Mouse (Mus musculus) heart, postnatal 10 days (tissue): ENCODE data around the gene Hoxa5. TPM values are rescaled to one million over a fixed set of nuclear protein-coding genes. Genes with fewer than 3 reads are reported as not detected.

Experiments
- DNase-seq, 2 experiments: peaks; one replicate each; pipeline ENCODE4 v3.0.0; 2021
- intact Hi-C: fragments of 180-260 bp; cut with DNase I; formaldehyde crosslinking; loops from one replicate; pipeline ENCODE4 v1.15.1; 2025
- total RNA-seq, 2 experiments: library from RNA; stranded (reverse); gene quantifications; 2 replicates each; pipeline ENCODE4 v1.2.3; 2021

The Hoxa5 gene
- total RNA-seq, 2 experiments from 2014 or later, result 1.2 to 1.6 TPM

DNA sequence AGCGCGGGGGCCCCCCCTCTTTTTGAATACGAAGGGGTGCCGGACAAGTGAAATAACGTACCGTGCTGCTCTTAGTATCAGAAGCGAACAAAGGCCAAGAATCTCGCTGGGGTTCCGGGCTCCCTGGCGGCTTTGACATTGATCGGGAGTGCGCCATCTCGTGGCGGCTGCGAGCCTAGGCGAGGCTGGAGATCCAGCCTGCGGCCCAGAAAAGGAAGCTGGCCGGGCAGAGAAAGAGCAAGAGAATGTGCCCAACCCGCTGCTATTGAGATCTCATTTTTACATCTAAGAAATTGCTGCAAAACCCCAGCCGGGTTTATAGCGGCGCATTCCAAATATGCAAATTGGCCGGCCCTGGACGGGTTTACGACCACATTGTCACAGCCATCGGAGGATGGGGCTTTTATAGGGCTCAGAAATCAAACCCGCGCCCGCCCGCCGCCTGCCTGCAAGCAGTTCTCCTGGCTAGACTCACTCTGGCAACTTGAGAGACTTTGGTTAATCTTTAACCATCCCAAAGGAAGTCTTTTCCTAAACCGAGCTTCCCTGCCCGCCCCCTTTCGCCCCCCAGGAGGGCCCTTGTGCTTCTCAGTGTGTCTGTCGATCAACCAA is 36.1 kb upstream of the Hoxa5 start, which contains the start of gene Hoxa10:
Gene Hoxa10, minus strand, starts transcription at position 466 of the 612 bp plus-strand sequence.
- intact Hi-C loops, result no loop called here
- peak; percentile 72 to 87 for DNase-seq

DNA sequence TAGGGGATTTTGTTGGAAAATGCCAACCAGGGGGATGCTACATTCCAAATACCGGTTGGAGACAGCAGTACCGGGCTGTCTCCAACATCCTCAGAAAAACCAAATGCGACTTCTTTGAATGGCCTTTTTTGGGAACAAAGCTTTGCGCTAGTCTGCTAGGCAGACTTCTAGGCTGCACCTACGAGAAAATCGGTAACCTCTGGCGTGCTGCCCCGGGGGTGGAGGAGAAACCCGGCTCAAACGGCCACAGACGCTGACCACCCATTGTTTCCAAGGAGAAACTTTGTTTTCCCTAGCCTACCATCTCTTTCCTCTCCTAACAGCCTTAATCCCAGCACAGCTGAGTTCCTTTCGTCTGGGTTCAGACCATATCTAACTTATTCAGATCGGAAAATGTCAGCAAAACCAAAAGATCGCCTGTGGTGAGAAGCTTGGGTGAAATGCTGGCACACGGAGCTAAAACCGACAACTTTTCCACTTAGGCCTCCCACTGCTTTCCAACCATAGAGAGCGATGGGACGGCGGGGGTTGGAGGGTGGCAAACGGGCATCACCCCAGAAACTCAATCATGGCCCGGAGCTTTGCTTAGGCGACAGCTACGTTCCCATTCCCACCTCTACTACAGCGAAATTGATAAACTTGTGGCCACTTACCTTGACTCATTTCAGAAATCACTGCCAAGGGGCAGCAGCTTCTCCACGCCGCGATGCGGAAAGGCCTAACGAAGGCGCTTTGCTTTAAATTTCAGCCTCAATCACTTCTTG is 35.4 kb upstream of the Hoxa5 start:
- DNase-seq, result peak; percentile 24 to 27
- intact Hi-C loops, result no loop called here

DNA sequence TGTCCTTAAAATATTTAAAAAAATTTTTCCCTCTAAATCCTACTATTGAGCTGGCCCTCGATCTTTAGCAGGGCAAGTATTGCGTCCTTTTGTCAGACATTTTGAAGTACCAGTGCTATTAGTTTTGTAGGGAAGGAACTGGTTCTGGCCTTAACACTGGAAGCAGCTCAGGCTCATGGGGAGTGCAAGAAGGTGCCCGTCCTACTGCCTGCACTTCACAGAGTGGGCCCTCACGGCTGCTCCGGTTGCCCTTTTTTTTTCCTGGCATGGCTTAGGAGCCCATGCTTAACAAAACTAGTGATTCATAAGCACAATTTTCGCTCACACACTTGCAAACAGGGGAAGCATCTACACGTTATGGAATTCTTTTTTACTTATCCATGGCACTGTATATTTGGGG is 34.6 kb upstream of the Hoxa5 start:
- intact Hi-C loops, result no loop called here
- peak; percentile 29 to 32 for DNase-seq

DNA sequence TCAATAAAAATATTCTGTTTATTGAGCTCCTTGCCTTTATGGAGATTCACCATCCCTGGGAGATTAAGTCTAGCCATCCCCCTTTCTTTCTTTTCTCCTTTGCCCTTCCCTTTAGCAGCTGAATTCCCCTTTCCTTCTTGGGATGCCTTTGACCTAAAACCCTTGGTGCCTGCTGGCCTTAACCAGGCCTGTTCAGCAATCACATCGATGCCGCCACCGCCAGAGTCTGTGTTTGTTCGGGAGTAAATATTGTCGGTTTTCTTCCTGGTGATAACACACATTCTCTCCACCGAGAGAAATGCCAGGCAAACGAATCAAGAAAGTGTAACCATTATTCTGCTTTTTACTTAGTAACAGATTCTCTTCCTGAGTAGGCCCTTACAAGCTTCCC is 33.8 kb upstream of the Hoxa5 start:
- intact Hi-C loops, result no loop called here
- DNase-seq, result peak in 1 of 2 experiments; percentile 10

DNA sequence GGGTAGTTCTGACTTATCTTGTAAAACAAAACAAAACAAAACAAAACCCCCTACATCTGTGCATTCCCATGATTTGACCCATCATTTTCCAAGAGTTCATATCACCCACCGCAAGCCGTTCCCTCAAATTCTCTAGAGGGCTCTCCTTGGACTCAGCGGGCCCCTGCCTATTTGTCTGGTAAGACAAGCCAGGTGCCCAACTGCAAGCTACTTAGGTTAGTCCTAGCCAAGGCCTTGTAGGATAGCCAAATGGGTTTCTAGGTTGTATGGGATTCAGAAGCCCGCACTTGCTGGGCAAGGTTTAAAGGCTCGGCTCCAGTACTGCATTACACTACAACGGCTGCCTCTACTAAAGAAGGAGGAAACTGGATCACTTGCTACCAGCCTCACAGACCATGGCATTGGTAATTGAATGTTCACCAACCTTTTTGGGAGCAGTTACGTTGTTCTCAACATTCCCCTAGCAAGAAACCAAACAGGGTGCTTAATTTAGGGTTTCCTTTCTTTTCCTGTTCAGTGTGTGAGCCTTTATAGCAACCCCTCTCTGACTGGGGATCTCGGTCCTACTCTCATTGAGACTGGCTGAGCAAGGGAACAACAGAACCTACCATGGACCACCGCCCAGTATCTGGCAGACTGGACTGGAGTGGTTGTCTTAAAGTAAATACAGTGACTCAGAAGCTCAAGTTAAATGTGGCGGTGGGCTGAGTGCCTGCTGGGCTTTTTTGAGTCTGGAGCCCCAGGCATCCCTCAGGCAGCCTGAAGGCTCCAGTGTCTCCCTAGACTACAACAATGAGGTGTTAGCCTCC is 33.2 kb upstream of the Hoxa5 start:
- DNase-seq, result no peak
- intact Hi-C loops, result no loop called here

DNA sequence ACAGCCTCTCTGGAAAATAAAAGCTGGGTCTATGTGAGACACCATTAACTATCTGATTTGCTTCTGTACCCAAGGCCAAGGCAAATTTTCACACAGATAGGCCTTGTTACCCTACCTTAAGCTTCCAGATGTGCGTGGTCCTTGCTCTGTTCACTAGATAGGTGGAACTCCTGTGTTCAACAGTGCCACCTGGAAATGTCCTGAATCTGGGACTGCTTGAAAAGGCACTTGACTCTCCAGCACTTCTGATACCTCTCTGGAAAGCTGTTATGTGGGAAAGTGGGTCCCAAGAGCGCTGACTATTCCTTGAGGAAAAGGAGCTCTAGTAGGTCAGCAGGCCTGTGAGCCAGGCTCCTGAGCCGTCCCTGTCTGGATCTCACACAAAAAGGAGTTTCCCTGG is 32.4 kb upstream of the Hoxa5 start:
- DNase-seq, result no peak
- intact Hi-C loops, result no loop called here

DNA sequence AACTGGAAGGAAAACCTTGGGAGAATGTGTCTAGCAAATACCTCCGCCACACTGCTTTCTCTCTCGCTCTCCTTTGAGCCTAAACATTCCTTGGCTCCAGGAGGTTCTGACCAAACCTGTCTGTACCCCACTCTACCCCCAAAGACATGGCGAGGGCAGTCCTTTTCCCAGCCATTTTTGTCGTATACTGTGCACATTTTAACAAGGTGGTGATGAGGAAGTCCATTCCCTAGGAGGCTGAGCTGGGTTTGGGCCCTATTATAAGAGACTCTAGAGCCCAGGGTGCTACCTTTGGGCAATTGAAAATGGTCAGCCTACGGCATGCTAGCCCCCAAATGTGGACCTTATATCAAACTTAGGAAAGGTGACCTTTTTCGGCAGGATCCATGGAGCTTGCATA is 31.5 kb upstream of the Hoxa5 start:
- no peak for DNase-seq
- intact Hi-C loops, result no loop called here

DNA sequence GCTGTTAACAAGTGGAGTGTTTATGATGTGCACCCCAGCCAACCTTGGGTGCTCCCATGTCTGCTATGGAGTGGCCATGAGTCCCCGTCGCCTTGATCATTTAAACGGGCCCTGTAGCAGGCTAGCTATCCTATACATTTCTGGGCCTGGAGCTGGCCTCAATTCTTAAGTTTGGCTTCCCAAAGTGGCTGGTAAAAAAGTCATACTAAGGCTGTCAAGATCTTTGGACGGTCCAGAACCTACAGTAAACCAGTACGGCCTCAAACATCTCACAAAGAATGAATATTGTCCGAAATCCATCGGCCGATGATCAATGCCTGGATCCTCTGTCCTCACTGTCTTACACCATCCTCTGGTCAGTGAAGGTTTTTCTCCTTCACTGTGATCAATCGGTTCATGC is 30.9 kb upstream of the Hoxa5 start:
- no peak for DNase-seq
- intact Hi-C loops, result no loop called here

DNA sequence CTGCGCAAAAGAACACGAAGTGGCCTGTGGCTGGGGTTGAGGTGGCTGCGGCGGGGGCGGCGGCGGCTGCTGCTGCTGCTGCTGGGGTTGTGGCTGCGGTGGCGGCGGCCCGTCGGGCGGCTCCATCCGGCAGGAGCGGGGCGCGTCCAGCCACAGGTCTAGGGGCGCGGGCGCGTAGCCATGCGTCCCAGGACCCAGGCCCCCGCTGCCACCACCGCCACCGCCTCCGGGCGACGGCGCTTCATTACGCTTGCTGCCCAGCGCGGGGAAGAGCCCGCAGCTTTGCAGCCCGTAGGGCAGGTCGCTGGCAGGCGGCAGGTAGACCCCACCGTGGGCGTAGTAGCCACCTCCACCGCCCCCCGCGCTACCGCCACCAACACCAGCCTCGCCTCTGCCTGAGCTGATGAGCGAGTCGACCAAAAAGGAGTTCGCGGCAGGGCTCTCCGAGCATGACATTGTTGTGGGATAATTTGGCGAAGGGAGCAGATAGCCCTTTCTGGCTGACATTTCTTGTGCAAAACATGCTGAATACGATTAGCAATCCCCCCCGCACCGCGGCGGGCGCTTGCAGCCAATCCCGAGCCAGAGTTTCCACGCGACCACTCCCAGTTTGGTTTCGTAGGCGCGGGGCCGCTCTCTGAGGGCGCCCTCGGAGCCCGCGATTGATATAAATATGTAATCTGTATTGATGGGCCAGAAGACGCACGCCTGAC is 30.2 kb upstream of the Hoxa5 start:
- DNase-seq, result no peak
- intact Hi-C loops, result loop anchor here (5.0 kb wide), 1 partner anchor 1057 kb away; no protein-coding TSS in a partner anchor

DNA sequence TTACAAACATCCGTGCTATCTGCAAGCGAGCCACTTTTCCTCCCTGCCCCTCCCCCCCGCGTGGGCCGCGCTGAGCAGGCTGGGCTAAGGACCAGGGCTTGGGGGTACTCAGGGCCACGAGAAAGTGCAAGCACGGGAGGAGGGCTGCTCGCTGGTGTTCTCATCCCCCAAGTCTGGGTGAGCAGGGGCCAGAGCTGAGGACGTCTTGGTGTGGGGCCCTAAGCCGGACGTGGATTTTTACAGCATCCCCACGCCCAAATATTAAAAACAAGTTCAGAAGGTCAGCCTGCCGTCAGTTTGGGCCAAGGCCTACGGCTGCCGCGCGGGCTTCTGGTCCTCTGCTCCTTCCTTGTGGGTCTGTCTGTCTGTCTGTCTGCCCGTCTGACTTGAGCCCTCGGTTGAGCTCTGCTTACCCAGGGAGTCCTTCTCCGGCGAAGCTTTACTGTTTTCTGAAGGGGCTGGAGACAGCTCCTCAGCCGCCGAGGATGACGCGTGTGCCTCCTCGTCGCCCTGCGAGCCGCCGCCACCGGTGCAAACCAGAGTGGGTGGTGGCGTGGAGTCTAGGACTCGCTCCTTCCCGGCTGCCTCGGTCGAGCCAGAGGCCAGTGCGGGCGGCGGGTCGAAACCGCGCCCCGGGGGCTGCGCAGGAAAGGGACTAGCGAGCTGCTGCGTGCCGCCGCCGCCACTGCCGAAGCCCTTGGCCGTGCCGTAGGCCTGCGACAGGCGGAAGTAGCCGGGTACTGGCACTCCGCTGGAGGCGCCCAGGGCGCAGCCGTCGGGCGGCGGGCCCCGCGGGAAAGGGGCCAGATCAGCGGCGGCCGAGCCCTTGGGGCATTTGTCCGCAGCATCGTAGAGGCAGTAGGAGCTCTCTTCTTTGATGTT is 29.4 kb upstream of the Hoxa5 start:
- intact Hi-C loops, result loop anchor here (5.0 kb wide), 1 partner anchor 1056 kb away; no protein-coding TSS in a partner anchor
- peak in 1 of 2 experiments; percentile 29 for DNase-seq

DNA sequence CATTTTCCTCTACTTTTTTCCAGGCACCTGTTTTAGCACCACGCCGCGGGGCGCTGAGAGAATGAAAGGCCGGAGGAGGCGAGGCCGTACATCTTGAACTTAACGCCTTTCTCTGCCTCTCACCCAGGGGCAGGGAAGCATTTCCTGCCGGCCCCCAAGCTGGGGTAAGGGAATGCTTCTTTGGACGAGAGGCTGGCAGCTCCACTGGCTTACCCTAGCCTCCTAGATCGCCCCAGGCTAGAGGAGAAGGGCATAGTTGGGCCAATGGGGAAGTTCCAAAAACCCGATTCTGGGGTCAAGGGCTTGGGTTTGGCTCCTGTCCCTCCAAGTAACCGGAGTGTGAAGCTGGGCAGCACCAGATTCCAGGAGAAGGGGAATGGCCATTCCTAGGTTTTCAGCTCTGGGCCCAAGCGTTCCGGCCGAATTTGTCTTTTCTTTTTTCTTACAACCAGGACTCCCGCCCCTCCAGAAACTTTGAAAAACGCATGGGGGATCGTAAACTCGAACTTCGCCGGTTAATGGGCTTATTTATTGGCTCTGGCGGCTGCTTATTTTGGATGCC is 28.7 kb upstream of the Hoxa5 start:
- no peak for DNase-seq

DNA sequence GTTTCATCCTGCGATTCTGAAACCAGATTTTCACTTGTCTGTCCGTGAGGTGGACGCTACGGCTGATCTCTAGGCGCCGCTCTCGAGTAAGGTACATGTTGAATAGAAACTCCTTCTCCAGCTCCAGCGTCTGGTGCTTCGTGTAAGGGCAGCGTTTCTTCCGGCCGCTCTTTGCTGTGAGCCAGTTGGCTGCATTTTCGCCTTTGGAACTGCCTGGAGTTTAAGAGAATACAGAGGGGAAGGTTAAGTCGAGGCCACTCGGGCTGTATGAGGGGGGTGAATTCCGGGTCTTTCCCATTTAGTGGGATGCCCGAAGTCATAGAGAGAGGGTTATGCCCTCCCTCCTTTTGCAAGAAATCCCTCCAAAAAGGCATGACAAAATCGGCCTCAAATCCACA is 28.2 kb upstream of the Hoxa5 start:
- intact Hi-C loops, result loop anchor here (5.0 kb wide), 1 partner anchor 1055 kb away; no protein-coding TSS in a partner anchor
- DNase-seq, result peak in 1 of 2 experiments; percentile 29

More for the DNA sequence above, 28.7 kb upstream of the Hoxa5 start:
- intact Hi-C loops, result loop anchor here (5.0 kb wide), 1 partner anchor 1056 kb away; no protein-coding TSS in a partner anchor

DNA sequence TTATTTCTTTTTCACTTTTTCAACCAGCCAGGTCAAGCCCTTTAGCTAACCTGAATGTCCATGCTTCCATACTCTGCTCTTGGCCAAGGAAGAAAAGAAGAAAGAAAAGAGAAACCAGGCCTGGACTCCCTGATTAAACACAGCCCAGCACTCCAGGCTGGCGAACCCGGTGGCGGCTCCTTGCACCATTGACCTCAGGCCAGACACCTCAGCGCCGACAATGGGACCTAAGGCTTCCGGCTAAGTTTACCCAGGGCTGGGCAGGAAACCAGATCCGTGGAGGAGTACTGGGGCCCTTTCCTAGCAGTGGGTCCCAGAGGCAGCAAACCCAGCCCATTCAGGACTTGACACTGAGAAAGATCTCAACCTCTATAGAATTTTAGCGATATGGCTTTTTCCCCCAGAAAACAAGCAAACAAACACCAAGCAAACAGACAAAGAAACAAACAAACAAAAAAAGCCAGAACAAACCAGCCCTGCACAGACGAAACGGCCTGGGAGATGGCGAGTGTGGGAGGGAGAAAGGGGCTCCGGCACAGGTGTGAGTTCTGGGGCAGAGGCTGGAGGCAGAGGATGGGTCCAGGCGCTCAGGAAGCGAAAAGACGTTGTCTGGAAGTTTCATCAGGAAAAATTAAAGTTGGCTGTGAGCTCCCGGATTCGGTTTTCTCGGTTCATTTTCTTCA is 27.6 kb upstream of the Hoxa5 start:
- DNase-seq, result peak in 1 of 2 experiments; percentile 33
- intact Hi-C loops, result loop anchor here (5.0 kb wide), 1 partner anchor 1055 kb away; no protein-coding TSS in a partner anchor

DNA sequence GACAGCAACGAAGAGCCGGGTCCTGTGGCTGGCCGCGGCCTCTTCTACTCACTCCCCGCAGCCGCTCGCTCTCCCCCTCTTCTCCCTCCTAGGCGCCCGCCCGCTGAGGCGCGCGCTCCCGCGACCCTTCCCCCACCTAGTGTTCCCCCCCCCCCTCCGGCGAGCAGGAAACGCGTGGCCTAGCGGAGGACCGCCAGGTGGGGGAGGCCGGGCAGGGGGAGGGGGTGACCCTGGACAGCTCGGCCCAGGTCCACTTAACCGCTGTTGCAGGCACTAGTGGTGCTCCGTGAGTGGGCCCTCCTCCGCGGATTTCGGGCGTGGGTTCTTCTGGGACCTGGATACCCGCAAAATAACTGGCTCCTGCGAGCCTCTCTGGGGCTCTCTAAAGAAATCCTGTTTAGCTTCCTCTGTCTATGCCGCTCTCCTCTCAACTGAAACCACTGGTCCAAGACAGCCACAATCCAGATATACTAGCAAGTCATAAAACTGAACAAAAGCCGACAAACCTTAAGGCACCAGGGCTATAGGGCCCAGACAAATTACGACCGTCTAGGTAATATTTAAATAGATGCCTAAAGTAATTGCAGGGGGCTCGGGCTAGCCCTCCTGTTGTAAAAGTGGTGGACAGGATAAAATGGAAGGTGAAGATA is 26.3 kb upstream of the Hoxa5 start, which contains the start of gene Hoxa9:
Gene Hoxa9, minus strand, starts transcription at position 574 of the 650 bp plus-strand sequence.
- DNase-seq, result peak in 1 of 2 experiments; percentile 27
- intact Hi-C loops, result loop anchor here (5.0 kb wide), 1 partner anchor 1053 kb away; no protein-coding TSS in a partner anchor

DNA sequence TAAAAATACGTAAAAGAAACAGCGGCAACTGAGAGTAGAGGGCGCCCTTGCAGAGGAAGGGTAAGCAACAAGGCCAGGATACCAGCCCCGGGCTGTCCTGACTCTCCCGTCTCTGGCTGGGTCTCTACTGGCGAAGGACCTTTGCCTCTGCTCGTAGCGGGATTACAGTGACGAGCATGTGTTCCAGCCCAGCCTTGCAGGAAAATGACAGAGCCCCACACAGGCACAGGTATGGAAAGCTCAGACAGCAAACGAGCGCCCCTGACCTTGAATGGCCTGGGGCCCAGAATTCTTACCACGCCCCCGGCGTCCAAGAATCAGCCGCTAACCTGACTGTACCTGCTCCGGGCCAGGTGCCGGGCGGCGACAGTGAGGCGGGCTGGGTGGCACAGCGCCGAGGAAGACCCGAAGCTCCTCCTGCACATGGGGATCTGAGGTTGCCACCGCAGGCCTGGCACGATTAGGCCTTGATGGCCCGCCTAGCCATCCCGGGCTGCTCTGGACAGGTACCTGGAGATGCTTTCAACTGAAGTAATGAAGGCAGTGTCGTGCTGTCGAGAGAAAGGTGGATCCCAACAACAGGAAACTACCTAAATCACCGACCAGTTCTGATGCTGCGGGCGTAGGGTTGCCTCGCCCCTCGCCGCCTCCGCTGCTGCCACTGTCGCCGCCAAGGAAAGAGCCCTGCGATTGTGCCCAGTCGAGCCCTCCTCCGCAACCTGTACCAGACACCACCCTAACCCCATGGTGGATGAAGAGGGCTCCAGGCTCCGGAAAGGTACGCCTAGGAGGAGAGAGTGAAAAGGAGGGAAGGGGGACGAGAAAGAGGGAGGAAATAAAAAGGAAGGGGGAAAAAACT is 25.4 kb upstream of the Hoxa5 start:
- DNase-seq, result peak in 1 of 2 experiments; percentile 9
- intact Hi-C loops, result loop anchor here (5.0 kb wide), 1 partner anchor 1052 kb away; no protein-coding TSS in a partner anchor
